Mouse (Mus musculus): ENCODE results near the gene Hist1h2bf.

Gene Hist1h2bf

GRCm38 (mm10) chr13:23523976-23524375 is 50.0 kb downstream of the Hist1h2bf start:
- DNase-seq = no peak

Measured in kidney, postnatal 36 days (tissue).